Mouse (Mus musculus): ENCODE measurements around the gene Galc.

Gene Galc

DNA sequence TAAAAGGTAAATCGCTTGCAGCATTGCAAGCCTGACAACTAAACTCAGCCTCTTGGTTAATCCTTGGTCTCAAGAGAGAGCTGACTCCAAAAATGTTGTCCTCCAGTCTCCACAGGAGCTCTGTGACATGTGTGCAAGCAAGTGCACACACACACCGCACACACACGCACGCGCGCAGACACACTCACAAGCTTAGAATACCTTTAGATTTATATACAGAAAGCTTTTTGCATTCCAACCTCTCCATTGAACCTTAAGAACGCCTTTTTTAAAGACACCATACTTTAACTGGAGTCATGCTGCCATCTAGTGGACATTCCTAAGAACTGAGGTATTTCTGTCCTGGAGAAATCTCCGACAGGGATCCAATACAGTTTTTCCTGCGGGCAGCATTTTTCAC is 77.5 kb downstream of the Galc start:
- peak in 1 of 2 experiments; percentile 12 for DNase-seq (ENCODE audit: low spot score in 2 of 2)

DNA sequence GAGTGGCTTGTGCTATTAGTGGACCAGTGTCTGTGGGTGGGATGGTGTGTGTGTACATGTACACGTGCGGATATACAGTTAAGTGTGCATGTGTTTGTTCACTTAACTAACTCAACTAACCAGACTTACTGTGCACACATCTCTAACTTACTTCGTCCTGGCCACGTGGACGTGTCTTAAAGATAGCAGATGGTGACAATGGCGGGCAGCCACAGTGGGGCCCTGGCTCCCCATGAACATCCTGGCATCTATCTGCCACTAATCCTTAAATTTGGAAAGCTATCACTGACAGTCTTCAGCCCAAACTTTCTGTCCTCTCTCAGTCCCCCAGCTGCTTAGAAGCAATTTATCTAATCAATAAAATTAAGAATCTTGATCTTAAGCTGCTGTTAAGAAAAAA is 78.5 kb downstream of the Galc start:
- DNase-seq (ENCODE audit: low spot score in 2 of 2) = no peak

DNA sequence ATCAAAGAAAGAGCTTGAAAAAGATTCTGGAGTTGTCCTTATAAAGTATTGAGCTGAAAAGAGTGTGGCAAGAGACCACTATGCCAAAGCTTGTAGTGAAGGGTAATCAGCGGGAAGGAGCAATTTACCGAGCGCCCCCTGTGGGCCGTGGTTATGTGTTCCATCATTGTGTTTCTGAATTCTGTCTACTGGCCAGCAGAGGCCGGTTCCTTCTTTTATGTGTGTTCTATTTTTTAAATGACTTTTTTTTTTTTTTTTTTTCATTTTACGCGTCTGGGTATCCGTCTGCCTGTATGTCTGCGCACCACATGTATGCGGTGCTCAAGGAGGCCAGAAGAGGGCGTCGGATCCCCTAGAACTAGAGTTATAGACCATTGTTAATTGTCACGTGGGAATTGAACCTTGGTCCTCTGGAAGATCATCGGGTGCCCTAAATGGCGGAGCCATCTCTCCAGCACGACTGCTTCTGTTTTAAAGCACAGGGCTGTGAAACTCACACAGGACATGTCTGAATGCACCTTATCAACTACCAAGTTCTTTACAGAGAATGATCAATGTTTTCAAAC is 78.9 kb downstream of the Galc start:
- DNase-seq (ENCODE audit: low spot score in 2 of 2) = no peak

DNA sequence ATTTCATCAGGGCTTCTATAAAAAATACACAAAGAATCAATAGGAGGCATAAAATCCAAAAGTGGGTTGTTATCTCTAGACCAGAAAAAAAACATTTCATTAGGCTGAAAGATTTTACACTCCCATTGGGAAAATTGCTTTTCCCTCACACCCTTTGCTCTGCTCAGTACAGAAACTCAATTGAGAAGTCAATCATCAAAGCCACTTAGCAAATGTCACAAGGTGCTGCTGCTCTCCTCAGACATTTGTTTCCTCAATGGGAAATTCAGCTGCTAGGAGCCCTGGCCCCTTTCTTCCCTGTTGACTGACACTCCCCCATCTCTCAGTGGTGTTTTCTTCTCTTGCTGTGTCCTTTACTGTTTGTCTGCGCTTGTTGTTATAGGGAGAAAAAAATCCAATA is 79.8 kb downstream of the Galc start:
- DNase-seq (ENCODE audit: low spot score in 2 of 2) = no peak

DNA sequence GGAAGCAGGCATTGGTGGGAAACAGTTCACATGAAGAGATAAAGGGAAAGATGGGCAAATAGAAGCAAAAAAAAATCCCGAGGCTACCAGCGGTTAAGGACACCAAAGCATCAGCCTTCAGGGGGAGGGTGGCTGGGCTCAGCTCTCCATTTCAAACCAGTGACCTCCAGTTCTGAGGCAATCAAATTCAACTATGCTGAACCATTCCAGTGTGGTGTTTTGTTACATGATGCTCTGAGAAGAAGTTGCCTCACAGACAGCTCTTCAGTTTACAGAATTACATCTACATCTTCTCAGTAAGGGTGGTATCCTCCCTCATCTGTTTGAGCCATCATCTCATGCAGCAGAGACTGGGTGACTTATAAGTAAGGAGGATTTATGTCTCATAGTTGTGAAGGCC is 82.6 kb downstream of the Galc start:
- DNase-seq (ENCODE audit: low spot score in 2 of 2) = no peak

DNA sequence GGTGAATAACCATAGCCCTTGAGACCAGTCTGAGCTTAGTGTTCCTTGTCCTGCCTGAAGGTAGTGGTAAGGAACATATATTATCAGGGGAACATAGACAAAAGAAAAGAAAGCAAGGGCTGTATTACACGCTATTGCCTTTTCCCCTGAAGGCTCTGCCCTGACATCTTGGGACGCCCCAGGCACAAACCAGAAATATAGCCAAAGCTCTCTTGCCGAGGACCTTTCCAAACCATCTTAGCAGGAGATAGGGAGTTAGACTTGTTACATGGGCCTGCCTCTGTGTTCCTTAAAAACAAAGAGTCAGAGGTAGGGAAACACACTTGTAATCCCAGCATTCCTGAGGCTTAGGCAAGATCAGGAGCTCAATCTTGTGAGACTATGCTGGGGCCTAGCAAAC is 97.4 kb downstream of the Galc start:
- no peak for DNase-seq (ENCODE audit: low spot score in 2 of 2)

DNA sequence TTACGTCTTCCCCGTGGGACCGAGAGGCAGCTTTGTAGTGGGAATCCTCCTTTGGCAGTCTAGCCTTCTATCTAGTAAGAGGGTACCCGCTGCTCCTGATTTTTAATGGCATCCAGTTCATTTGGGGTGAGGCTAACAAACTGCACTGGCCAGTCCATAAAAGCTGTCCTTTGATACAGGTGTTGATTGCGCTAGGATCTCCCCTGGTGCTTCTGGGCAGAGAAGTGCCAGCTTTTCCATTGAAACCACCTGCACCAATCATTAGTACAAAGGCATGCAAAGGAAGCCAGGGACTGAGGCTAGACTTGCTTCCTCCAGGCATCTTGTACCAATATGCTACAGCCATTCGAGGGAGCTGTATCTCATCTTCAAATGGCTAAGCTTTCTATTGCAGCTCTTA is 98.4 kb downstream of the Galc start:
- DNase-seq (ENCODE audit: low spot score in 2 of 2) = no peak

All from thymus, postnatal 10 days (tissue).